Mouse (Mus musculus): Measurements from ENCODE around the gene Sct. TPM values are rescaled to one million over a fixed set of nuclear protein-coding genes. Genes with fewer than 3 reads are reported as not detected.

Gene Sct
- polyA plus RNA-seq, 1 experiment from 2014 or later: 10.5 TPM

DNA sequence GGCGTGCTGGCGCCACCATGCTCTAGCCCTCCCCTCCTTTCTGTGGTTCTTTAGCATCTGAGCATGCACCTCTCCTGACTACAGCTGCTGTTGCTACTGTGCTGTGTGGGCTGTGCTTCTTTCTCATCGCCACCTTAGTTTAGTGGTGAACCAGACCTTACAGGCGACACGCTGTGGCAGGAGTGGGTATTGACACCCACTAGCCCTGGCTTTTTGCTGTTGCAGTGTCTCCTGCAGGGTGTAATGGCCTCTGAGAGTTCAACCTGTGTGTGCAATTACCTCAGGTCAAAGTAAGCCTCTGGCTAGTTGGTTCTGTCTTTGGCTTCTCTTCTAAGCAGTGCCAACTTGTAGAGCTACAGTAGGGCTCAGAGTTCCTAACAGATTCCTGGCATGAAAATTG, 37.0 kb upstream of the Sct start:
- no peak overlapping the region for H3K4me3 ChIP-seq (ENCODE audit: low read depth, low read length)
- H3K4me1 ChIP-seq (ENCODE audit: control insufficient read depth, insufficient read depth, low read length): no peaks in the 10 kb centered on the region
- 78% methylated on average over 5 of the region's 5 CpGs for WGBS
- no peak overlapping the region for H3K9ac ChIP-seq (replicated peaks; ENCODE audit: low read depth, low read length)
- H3K36me3 ChIP-seq (ENCODE audit: control insufficient read depth, insufficient read depth, low read length): peaks cover 86% of the 10 kb centered on the region
- no peak overlapping the region for H3K4me2 ChIP-seq (replicated peaks; ENCODE audit: low read depth, low read length)
- no peaks in the 10 kb centered on the region for H3K27me3 ChIP-seq (ENCODE audit: control insufficient read depth, insufficient read depth, low read length)
- no peaks in the 10 kb centered on the region for H3K9me3 ChIP-seq (ENCODE audit: control insufficient read depth, low read depth, low read length)
- no peak for ATAC-seq (ENCODE audit: insufficient number of reproducible peaks, insufficient read depth, low FRiP score, low read depth)
- no peak overlapping the region for H3K27ac ChIP-seq (ENCODE audit: low read length)

GRCm38 (mm10) chr7:141315076-141315475, 36.1 kb upstream of the Sct start:
- no peak for ATAC-seq (ENCODE audit: insufficient number of reproducible peaks, insufficient read depth, low FRiP score, low read depth)
- 89% methylated on average over 8 of the region's 8 CpGs for WGBS
- Histone ChIP-seq H3K9me3 (ENCODE audit: control insufficient read depth, low read depth, low read length) (no peaks in the 10 kb centered on the region), H3K4me1 (ENCODE audit: control insufficient read depth, insufficient read depth, low read length) (no peaks in the 10 kb centered on the region), H3K36me3 (ENCODE audit: control insufficient read depth, insufficient read depth, low read length) (peaks cover 87% of the 10 kb centered on the region), H3K4me3 (ENCODE audit: low read depth, low read length) (no peak overlapping the region), H3K4me2 (replicated peaks; ENCODE audit: low read depth, low read length) (no peak overlapping the region), H3K27me3 (ENCODE audit: control insufficient read depth, insufficient read depth, low read length) (no peaks in the 10 kb centered on the region), H3K9ac (replicated peaks; ENCODE audit: low read depth, low read length) (no peak overlapping the region), H3K27ac (ENCODE audit: low read length) (no peak overlapping the region)

DNA sequence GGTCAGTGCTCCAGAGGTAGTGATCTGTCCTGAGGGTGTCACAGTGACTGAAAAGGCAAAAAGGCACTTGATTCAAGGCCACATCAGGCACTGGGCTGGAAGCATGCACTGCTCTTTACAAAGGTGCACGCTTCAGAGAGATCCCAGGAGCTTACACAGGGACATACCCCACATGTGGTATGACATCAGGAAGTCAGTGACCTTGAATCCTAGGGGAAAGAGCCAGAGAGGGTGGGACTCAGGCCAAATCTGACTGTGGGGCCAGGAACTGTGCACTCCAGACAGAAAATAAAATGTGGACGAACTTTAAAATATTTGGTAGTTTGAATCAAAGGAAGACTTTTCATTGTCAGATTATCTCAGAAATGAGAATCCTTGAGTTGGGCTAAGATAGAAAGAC, 35.5 kb upstream of the Sct start:
- ATAC-seq (ENCODE audit: insufficient number of reproducible peaks, insufficient read depth, low FRiP score, low read depth): no peak
- Histone ChIP-seq H3K9ac (replicated peaks; ENCODE audit: low read depth, low read length) (no peak overlapping the region), H3K4me3 (ENCODE audit: low read depth, low read length) (no peak overlapping the region), H3K4me1 (ENCODE audit: control insufficient read depth, insufficient read depth, low read length) (no peaks in the 10 kb centered on the region), H3K4me2 (replicated peaks; ENCODE audit: low read depth, low read length) (no peak overlapping the region), H3K27ac (ENCODE audit: low read length) (no peak overlapping the region), H3K36me3 (ENCODE audit: control insufficient read depth, insufficient read depth, low read length) (peaks cover 91% of the 10 kb centered on the region), H3K9me3 (ENCODE audit: control insufficient read depth, low read depth, low read length) (no peaks in the 10 kb centered on the region), H3K27me3 (ENCODE audit: control insufficient read depth, insufficient read depth, low read length) (no peaks in the 10 kb centered on the region)
- WGBS: 96% methylated on average over 2 of the region's 2 CpGs

DNA sequence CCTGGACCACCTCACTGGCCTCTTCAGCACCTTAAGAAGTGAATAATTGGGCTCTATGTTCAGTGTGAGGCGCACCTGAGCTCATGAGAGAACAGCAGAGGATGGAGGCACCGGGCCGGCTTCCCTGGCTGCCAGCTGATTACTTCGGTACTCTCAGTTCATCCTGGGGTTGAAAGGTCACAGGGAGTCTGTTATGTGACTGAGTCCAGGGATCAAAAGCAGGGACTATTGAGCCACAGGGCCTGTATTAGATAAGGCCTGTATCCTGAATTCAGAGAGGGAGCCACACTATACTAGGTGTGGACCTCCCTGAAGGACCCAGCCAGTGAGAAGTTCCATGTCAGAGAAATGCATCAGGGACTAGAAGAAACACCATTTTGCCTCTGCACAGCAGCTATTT, 25.6 kb upstream of the Sct start:
- peaks cover 77% of the 10 kb centered on the region for H3K36me3 ChIP-seq (ENCODE audit: control insufficient read depth, insufficient read depth, low read length)

GRCm38 (mm10) chr7:141302702-141303268, 23.9 kb upstream of the Sct start:
- no peak overlapping the region for H3K4me2 ChIP-seq (replicated peaks; ENCODE audit: low read depth, low read length)
- ATAC-seq (ENCODE audit: insufficient number of reproducible peaks, insufficient read depth, low FRiP score, low read depth): no peak
- no peaks in the 10 kb centered on the region for H3K27me3 ChIP-seq (ENCODE audit: control insufficient read depth, insufficient read depth, low read length)
- H3K9ac ChIP-seq (replicated peaks; ENCODE audit: low read depth, low read length): no peak overlapping the region
- no peaks in the 10 kb centered on the region for H3K4me1 ChIP-seq (ENCODE audit: control insufficient read depth, insufficient read depth, low read length)
- no peak overlapping the region for H3K4me3 ChIP-seq (ENCODE audit: low read depth, low read length)
- no peaks in the 10 kb centered on the region for H3K9me3 ChIP-seq (ENCODE audit: control insufficient read depth, low read depth, low read length)
- H3K36me3 ChIP-seq (ENCODE audit: control insufficient read depth, insufficient read depth, low read length): peaks cover 63% of the 10 kb centered on the region
- WGBS: 86% methylated on average over 1 of the region's 1 CpGs
- H3K27ac ChIP-seq (ENCODE audit: low read length): no peak overlapping the region

More for the DNA sequence above, 25.6 kb upstream of the Sct start:
- no peak overlapping the region for H3K4me3 ChIP-seq (ENCODE audit: low read depth, low read length)
- no peaks in the 10 kb centered on the region for H3K27me3 ChIP-seq (ENCODE audit: control insufficient read depth, insufficient read depth, low read length)
- H3K4me2 ChIP-seq (replicated peaks; ENCODE audit: low read depth, low read length): no peak overlapping the region
- H3K9me3 ChIP-seq (ENCODE audit: control insufficient read depth, low read depth, low read length): no peaks in the 10 kb centered on the region
- H3K27ac ChIP-seq (ENCODE audit: low read length): no peak overlapping the region
- ATAC-seq (ENCODE audit: insufficient number of reproducible peaks, insufficient read depth, low FRiP score, low read depth): no peak
- 84% methylated on average over 4 of the region's 4 CpGs for WGBS
- H3K9ac ChIP-seq (replicated peaks; ENCODE audit: low read depth, low read length): no peak overlapping the region
- no peaks in the 10 kb centered on the region for H3K4me1 ChIP-seq (ENCODE audit: control insufficient read depth, insufficient read depth, low read length)

DNA sequence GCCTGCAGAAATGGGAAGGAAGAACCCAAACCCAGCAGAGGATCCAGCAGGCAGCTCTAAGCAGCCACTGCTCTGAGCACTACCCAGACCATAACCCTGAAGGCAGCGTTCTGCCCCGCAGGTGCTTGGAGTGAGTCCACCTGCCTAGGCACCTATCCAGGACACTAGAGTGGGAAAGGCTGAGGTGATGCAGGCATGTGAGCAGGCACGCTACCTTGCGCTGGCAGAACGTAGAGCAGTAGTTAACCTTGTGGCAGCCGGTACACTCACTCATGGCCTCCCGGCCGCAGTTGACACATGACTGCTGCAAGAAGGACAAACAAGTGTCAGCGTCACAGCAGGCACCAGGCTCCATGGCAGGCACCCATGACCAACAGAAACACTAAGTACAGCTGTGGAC, 22.5 kb upstream of the Sct start:
- ATAC-seq (ENCODE audit: insufficient number of reproducible peaks, insufficient read depth, low FRiP score, low read depth): no peak
- whole genome bisulfite sequencing: 96% methylated on average over 9 of the region's 9 CpGs

GRCm38 (mm10) chr7:141299175-141299574, 20.2 kb upstream of the Sct start:
- no peak overlapping the region for H3K4me3 ChIP-seq (ENCODE audit: low read depth, low read length)
- no peak overlapping the region for H3K4me2 ChIP-seq (replicated peaks; ENCODE audit: low read depth, low read length)
- H3K36me3 ChIP-seq (ENCODE audit: control insufficient read depth, insufficient read depth, low read length): peaks cover 37% of the 10 kb centered on the region
- H3K27me3 ChIP-seq (ENCODE audit: control insufficient read depth, insufficient read depth, low read length): peaks cover 12% of the 10 kb centered on the region; the same call in 1 of the 2 replicates
- no peak overlapping the region for H3K27ac ChIP-seq (ENCODE audit: low read length)
- H3K9ac ChIP-seq (replicated peaks; ENCODE audit: low read depth, low read length): no peak overlapping the region
- 0 out of 2 replicates have a peak, but pooled peaks cover 6% of the 10 kb centered on the region for H3K4me1 ChIP-seq (ENCODE audit: control insufficient read depth, insufficient read depth, low read length)
- 94% methylated on average over 8 of the region's 8 CpGs for WGBS
- ATAC-seq (ENCODE audit: insufficient number of reproducible peaks, insufficient read depth, low FRiP score, low read depth): no peak
- no peaks in the 10 kb centered on the region for H3K9me3 ChIP-seq (ENCODE audit: control insufficient read depth, low read depth, low read length)

More for the DNA sequence above, 22.5 kb upstream of the Sct start:
- Histone ChIP-seq H3K4me3 (ENCODE audit: low read depth, low read length) (no peak overlapping the region), H3K4me2 (replicated peaks; ENCODE audit: low read depth, low read length) (no peak overlapping the region), H3K9me3 (ENCODE audit: control insufficient read depth, low read depth, low read length) (no peaks in the 10 kb centered on the region), H3K9ac (replicated peaks; ENCODE audit: low read depth, low read length) (no peak overlapping the region), H3K4me1 (ENCODE audit: control insufficient read depth, insufficient read depth, low read length) (no peaks in the 10 kb centered on the region), H3K27me3 (ENCODE audit: control insufficient read depth, insufficient read depth, low read length) (no peaks in the 10 kb centered on the region), H3K36me3 (ENCODE audit: control insufficient read depth, insufficient read depth, low read length) (peaks cover 57% of the 10 kb centered on the region), H3K27ac (ENCODE audit: low read length) (no peak overlapping the region)

GRCm38 (mm10) chr7:141297926-141298650, 19.2 kb upstream of the Sct start:
- H3K4me2 ChIP-seq (replicated peaks; ENCODE audit: low read depth, low read length): no peak overlapping the region
- 72% methylated on average over 3 of the region's 3 CpGs for WGBS
- no peak for ATAC-seq (ENCODE audit: insufficient number of reproducible peaks, insufficient read depth, low FRiP score, low read depth)
- no peak overlapping the region for H3K9ac ChIP-seq (replicated peaks; ENCODE audit: low read depth, low read length)
- H3K27me3 ChIP-seq (ENCODE audit: control insufficient read depth, insufficient read depth, low read length): peaks cover 20% of the 10 kb centered on the region
- H3K4me1 ChIP-seq (ENCODE audit: control insufficient read depth, insufficient read depth, low read length): 0 out of 2 replicates have a peak, but pooled peaks cover 13% of the 10 kb centered on the region
- H3K27ac ChIP-seq (ENCODE audit: low read length): no peak overlapping the region
- no peak overlapping the region for H3K4me3 ChIP-seq (ENCODE audit: low read depth, low read length)
- H3K36me3 ChIP-seq (ENCODE audit: control insufficient read depth, insufficient read depth, low read length): peaks cover 29% of the 10 kb centered on the region
- no peaks in the 10 kb centered on the region for H3K9me3 ChIP-seq (ENCODE audit: control insufficient read depth, low read depth, low read length)
